Mouse (Mus musculus) myocyte (in vitro differentiated cells): ENCODE results near the gene Fetub.

Source experiments
- CEBPB ChIP-seq: IDR thresholded peaks from 2 replicates; pipeline ENCODE4 v1.6.1; 2011; ENCODE audit warnings: mild to moderate bottlenecking, moderate library complexity; ENCODE audit not compliant: poor library complexity, insufficient read depth, severe bottlenecking
- E2F4 ChIP-seq: IDR thresholded peaks from one replicate; pipeline ENCODE4 v1.6.1; 2011; ENCODE audit warnings: mild to moderate bottlenecking, control low read depth, moderate library complexity; ENCODE audit not compliant: insufficient read depth
- MAX ChIP-seq: IDR thresholded peaks from one replicate; pipeline ENCODE4 v1.6.1; 2011; ENCODE audit warnings: low read depth, mild to moderate bottlenecking, control low read depth
- MYOD1 ChIP-seq, 3 experiments: IDR thresholded peaks; one replicate each; pipeline ENCODE4 v1.6.1; 2011; ENCODE audit warnings: control low read depth in 2 of 3, low read depth in 2 of 3, mild to moderate bottlenecking in 2 of 3, moderate library complexity in 1 of 3; ENCODE audit not compliant: insufficient read length in 2 of 3, control insufficient read depth in 1 of 3
- MYOG ChIP-seq, 3 experiments: IDR thresholded peaks; one replicate each; pipeline ENCODE4 v1.6.1; 2011; ENCODE audit warnings: control low read depth in 2 of 3, low read depth in 2 of 3, mild to moderate bottlenecking in 2 of 3; ENCODE audit not compliant: insufficient read length in 2 of 3, control insufficient read depth in 1 of 3, insufficient read depth in 1 of 3
- POLR2A ChIP-seq: IDR thresholded peaks from one replicate; pipeline ENCODE4 v1.6.1; 2011; ENCODE audit warnings: low read depth, mild to moderate bottlenecking, control low read depth, moderate library complexity; ENCODE audit not compliant: insufficient read length
- POLR2AphosphoS2 ChIP-seq: IDR thresholded peaks from one replicate; pipeline ENCODE4 v1.6.1; 2011; ENCODE audit warnings: low read depth, control low read depth; ENCODE audit not compliant: insufficient read length
- SRF ChIP-seq: IDR thresholded peaks from one replicate; pipeline ENCODE4 v1.6.1; 2011; ENCODE audit warnings: low read depth; ENCODE audit not compliant: control insufficient read depth, insufficient read length
- TCF12 ChIP-seq: IDR thresholded peaks from one replicate; pipeline ENCODE4 v1.6.1; 2011; ENCODE audit warnings: mild to moderate bottlenecking, control low read depth; ENCODE audit not compliant: poor library complexity, insufficient read depth, severe bottlenecking
- USF1 ChIP-seq: IDR thresholded peaks from one replicate; pipeline ENCODE4 v1.6.1; 2011; ENCODE audit warnings: low read depth, mild to moderate bottlenecking, control low read depth, moderate library complexity

DNA sequence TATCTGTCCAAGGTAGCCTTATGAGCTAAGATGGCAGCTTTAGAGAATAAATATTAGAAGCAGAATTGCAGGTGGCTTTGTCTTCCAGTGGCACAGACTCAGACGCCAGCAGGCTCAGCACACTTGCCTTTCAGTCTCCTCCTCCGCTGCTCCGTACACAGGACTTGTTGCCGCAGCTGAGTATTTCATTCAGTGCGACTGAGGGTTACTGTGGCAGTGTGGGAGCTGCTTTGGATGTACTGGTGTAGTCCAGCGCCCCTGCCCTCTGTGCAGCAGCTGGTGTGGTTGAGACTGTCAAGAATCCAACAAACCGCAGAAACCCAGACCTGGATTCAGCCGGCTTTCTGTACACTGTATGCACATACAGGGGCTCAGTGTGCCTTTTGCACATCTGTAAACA, 45.7 kb upstream of the Fetub start:
- TF ChIP-seq E2F4 (no peak), POLR2AphosphoS2 (no peak), MYOD1 (IDR thresholded peaks at IDR 0.05; ENCODE audit: control insufficient read depth in 1 of 3, insufficient read length in 2 of 3, low read depth in 2 of 3) (no peak), MAX (no peak), POLR2A (no peak), USF1 (no peak), TCF12 (no peak), MYOG (IDR thresholded peaks at IDR 0.05; ENCODE audit: control insufficient read depth in 1 of 3, insufficient read depth in 1 of 3, insufficient read length in 2 of 3, low read depth in 2 of 3) (peak in 1 of 3 experiments; percentile 13), CEBPB (no peak), SRF (no peak)
